Mouse (Mus musculus): ENCODE data around the gene Tmem33.

DNA sequence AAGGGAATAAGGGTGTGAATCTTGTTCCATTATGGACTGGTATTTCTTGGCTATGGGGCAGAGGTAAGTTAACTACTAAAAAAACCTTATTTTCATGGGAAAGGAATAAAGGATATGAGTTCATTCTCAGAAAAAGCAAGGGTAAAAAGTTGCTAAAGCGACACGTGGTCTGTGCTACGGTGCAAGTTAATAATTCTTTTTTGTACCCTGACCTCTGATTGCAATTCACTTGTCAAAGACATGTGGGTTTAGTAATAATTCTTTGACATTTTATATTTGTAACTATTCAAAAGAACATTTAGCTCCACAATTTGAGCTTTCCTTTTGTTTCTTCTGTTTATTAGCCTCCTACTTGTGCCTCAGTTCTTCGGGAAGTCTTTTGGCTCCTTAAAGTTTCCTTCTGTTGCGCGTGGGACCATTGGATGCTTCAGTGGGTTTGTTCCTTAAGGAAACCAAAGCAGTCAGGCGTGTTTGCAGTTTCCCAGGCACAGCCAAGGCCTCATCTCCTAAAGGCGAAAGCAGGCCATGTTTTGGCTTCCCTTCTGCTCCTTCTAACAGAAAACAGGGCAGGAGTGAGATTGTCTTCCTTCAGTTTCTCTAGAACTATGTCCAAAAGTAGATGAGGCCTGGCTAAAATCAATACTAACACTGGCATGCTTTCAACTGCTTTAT lies 40.7 kb downstream of the Tmem33 start:
- TF ChIP-seq GATA1 (IDR thresholded peaks at IDR 0.05; ENCODE audit: borderline replicate concordance, low read length) (no peak), FLI1 (IDR thresholded peaks at IDR 0.05; ENCODE audit: low read length) (no peak)

Measured in megakaryocyte, embryonic 14.5 days (primary cell).